Mouse (Mus musculus): ENCODE results near the gene Mynn. TPM values are rescaled to one million over a fixed set of nuclear protein-coding genes. Genes with fewer than 3 reads are reported as not detected.
"Not testable (repeated sequence)": the region's sequence is repeated elsewhere in the genome, so short reads cannot be mapped to it uniquely, and the experiment has no call there.

Mynn gene
- 10 to 100 TPM; 16.4 to 18.1 TPM for total RNA-seq (2021)

- peak; percentile 95 for DNase-seq (ENCODE audit: low spot score)
- intact Hi-C loops (cut with DNase I): loop anchor here (5.0 kb wide), 1 partner anchor 190 kb away; the partner anchor contains the start of gene Sec62
Measured at GRCm38 (mm10) chr3:30602065-30602739, at the start of gene Mynn. Gene Mynn, plus strand, starts transcription at chr3:30602065.

GRCm38 (mm10) chr3:30553741-30554140 lies 48.1 kb upstream of the Mynn start:
- intact Hi-C loops (cut with DNase I): loop anchor here (2.0 kb wide), 1 partner anchor 739 kb away; no protein-coding TSS in a partner anchor

DNA sequence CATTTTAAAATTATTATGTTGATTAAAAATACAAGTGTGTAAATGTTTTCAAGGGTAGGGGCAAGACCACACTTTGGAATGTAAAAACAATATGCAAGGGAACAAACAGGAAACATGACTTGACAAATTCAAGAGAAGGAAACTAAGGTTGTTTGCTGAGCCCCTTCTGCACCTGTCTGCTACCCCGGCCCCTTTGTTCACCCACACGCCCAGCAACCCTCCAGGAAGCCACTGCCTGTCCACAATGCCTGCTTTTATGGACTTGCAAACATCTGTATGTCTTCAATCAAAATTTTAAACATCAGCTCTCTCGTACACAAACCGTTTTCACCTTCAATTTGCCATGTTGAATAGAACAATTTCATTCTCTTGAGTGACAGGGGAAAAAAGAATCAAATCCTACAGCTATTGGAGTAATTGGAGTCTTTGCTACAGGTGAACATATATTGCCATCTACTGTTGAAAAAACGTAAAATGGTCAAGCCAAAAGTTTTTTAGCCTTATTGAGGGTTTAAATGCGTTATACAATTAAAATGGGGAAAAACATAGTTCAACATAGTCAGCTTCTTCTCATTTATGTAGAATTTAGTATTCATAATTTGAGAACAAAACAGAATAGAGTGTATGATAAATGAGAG lies 41.1 kb upstream of the Mynn start:
- DNase-seq (ENCODE audit: low spot score): no peak
- intact Hi-C loops (cut with DNase I): loop anchor here (2.0 to 10.0 kb wide), 4 partner anchors 43 to 1526 kb away; no protein-coding TSS in a partner anchor

More at GRCm38 (mm10) chr3:30553741-30554140, 48.1 kb upstream of the Mynn start:
- DNase-seq (ENCODE audit: low spot score): no peak

DNA sequence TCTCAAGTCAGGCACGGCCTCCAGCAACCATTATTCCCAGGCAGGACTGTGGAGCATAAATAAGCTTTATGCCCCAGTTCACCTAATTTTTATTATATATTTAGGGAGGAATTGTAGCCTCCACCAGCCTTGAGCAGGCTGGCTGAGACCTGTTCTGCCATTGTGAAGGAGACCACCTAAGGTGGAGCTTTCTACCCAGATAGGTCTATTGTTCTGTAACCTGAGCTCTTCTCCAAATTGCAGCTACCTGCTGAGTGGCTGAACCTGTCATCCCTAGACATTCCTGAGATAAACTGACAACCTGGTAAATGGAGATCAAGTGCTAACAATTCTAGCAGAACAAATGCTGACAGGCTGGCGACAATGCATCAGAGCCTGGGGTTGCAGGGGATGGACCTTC lies 35.5 kb upstream of the Mynn start:
- DNase-seq (ENCODE audit: low spot score): not testable (repeated sequence)
- intact Hi-C loops (cut with DNase I): loop anchor here (10.0 kb wide), 1 partner anchor 1532 kb away; no protein-coding TSS in a partner anchor

DNA sequence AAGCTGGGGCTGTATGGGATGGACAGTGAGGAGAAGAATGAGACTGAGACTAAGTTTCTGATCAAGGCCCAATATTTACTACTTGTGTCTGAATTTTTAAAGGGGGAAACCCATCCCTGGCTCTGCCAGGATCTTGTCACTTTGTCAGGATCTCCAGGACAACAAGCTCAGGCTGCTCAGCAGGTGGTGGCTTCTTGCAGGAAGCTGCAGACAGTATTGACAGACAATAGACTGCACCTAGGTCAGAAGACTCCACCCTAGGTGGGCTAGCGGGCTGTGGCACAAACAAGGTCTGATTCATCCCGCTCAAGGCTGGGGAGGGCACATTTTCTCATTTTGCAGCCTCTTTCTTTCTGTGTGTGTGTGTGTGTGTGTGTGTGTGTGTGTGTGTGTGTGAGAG lies 28.3 kb upstream of the Mynn start:
- no peak for DNase-seq (ENCODE audit: low spot score)
- intact Hi-C loops (cut with DNase I): no loop called here

DNA sequence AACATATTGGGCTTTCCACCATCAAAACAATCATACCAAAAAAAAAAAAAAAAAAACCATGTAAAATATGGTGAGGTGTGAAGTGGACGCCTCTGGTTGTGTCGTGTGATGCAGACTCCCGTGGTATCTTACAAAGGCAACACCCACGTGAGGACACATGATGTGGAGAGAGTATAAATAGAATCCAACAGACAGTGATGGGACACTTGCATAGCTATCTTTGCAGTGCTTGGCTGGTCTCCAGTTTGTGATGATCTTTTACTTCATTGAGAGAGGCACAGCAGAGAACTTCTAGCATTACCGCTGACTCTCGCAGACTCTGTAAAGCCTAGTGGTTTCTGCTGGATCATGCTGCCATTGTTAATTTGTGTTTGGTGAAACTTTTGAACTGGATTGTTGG lies 13.0 kb upstream of the Mynn start:
- intact Hi-C loops (cut with DNase I): no loop called here
- DNase-seq (ENCODE audit: low spot score): no peak

DNA sequence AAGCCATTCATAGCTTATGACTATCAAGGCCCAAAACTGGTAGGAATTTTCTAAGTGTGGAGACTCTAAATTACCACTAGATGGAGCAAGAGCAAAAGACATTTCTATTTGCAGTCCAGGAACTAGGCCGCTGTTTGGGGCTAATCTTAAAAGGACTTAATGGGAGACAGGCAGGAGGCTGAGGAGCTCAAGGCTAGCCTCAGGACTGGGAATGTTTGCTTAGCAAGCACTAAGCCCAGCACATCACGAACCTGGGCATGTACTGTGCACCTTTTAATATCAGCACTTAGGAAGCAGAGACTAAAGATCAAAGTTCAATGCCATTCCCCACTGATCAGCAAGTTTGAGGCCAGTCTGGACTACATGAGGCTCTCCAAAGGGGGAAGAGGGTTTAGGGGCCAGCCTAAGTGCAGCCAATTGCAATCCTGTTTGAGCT lies 9.4 kb upstream of the Mynn start:
- intact Hi-C loops (cut with DNase I): loop anchor here (2.0 to 10.0 kb wide), 3 partner anchors 382 to 542 kb away; no protein-coding TSS in a partner anchor
- no peak for DNase-seq (ENCODE audit: low spot score)

DNA sequence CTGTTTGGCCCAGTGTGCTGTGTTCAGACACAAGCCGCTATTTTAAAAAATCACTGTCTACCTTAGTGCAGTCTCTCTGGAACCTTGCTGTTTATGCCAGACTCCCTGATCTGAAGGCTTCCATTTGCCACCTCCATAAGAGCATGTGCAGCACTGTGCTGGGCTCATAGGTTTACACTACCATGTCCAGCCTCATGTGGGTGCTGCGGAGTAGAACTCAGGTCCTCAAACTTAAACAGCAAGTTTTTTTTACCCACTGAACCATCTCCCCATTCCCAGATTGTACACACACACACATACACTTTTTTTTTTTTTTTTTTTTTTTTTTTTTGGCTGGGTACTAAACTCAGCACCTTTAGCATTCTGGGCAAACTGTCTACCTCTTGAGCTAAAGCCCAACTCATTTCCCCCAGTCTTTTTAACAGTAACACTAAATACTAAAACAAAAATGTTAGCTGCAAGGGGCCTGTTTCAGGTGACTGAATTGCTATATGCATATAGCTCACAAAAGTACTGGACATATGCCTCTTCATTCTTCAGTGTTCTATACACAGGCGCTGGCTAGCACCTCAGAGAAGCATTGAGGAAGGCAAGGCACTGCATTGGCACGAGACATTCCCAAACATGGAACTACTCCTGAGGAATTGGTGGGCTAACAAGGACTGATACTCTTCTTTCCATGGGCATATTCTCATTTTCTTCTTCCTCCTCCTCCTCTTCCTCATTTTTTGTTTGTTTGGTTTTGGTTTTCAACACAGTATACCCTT lies 8.0 kb upstream of the Mynn start:
- intact Hi-C loops (cut with DNase I): loop anchor here (2.0 to 10.0 kb wide), 3 partner anchors 381 to 541 kb away; no protein-coding TSS in a partner anchor
- DNase-seq (ENCODE audit: low spot score): no peak

GRCm38 (mm10) chr3:30595111-30595832 lies 6.6 kb upstream of the Mynn start:
- intact Hi-C loops (cut with DNase I): loop anchor here (10.0 kb wide), 2 partner anchors 460 to 540 kb away; no protein-coding TSS in a partner anchor

GRCm38 (mm10) chr3:30597271-30597670 lies 4.6 kb upstream of the Mynn start:
- no peak for DNase-seq (ENCODE audit: low spot score)
- intact Hi-C loops (cut with DNase I): loop anchor here (10.0 kb wide), 2 partner anchors 458 to 538 kb away; no protein-coding TSS in a partner anchor

More at GRCm38 (mm10) chr3:30595111-30595832, 6.6 kb upstream of the Mynn start:
- DNase-seq (ENCODE audit: low spot score): peak; percentile 17

- intact Hi-C loops (cut with DNase I): loop anchor here (5.0 to 10.0 kb wide), 3 partner anchors 192 to 535 kb away; partner anchors contain the start of gene Sec62
- no peak for DNase-seq (ENCODE audit: low spot score)
Measured at GRCm38 (mm10) chr3:30599711-30600545, 1.9 kb upstream of the Mynn start, which contains the start of gene Actrt3. Gene Actrt3, minus strand, starts transcription at chr3:30599939.

GRCm38 (mm10) chr3:30600717-30601116 lies 1.1 kb upstream of the Mynn start:
- no peak for DNase-seq (ENCODE audit: low spot score)
- intact Hi-C loops (cut with DNase I): loop anchor here (5.0 kb wide), 1 partner anchor 192 kb away; the partner anchor contains the start of gene Sec62

DNA sequence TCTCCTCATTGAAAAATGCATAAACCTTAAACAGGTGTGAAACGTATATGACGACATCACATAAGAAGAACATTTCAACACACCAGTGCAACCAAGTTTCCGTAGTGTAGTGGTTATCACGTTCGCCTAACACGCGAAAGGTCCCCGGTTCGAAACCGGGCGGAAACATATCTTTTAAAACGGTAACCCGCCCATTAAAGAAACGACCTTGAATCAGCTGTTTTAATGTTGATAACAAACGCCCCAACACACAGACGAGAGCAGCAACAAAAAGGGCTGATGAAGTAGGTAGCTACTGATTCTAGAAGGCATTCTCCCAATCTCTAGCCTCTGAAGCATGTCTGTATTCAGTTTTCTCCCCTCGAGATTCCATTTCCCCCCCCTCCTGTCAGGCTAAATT lies 690 bp upstream of the Mynn start:
- intact Hi-C loops (cut with DNase I): loop anchor here (5.0 kb wide), 1 partner anchor 191 kb away; the partner anchor contains the start of gene Sec62
- DNase-seq (ENCODE audit: low spot score): peak; percentile 65

DNA sequence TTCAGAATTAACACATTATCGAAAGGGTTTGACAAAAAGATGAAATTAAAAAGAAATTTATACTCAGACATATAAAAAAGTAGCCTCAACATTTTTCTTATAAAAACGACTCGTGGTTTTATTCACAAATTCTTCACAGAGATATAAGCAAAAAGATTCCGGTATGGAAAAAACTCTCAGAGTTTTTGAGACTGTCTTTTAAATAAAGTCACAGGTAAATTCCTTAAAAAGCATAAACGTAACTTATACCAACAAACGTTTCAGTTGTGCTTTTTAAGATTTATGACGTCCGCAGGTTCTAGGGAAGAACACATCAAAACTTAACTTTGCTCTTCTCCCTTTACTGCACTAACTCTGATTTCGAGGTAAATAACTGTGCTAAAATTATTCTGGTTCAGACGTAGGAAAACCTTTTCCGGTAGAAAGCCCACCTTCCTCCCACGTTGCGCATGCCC lies 228 bp upstream of the Mynn start:
- DNase-seq (ENCODE audit: low spot score): no peak
- intact Hi-C loops (cut with DNase I): loop anchor here (5.0 kb wide), 1 partner anchor 191 kb away; the partner anchor contains the start of gene Sec62

GRCm38 (mm10) chr3:30602740-30603098 lies 854 bp downstream of the Mynn start:
- intact Hi-C loops (cut with DNase I): loop anchor here (5.0 kb wide), 1 partner anchor 190 kb away; the partner anchor contains the start of gene Sec62
- DNase-seq (ENCODE audit: low spot score): no peak

GRCm38 (mm10) chr3:30603256-30603655 lies 1.4 kb downstream of the Mynn start:
- intact Hi-C loops (cut with DNase I): loop anchor here (5.0 kb wide), 1 partner anchor 189 kb away; the partner anchor contains the start of gene Sec62

DNA sequence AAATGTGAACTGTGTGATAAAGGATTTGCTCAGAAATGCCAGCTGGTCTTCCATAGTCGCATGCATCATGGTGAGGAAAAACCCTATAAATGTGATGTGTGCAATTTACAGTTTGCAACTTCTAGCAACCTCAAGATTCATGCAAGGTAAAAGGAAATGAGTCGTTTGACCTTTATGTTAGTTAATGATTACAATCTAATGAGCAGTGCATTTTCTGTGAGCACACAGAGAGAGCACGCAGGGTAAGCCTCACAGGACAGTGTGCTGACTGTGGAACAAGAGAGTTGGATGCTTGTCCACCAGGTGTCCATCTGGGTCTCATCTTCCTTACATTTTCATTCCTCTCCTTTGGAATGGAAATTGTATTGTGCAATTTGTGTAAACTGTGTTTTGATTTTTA lies 7.1 kb downstream of the Mynn start:
- intact Hi-C loops (cut with DNase I): no loop called here
- no peak for DNase-seq (ENCODE audit: low spot score)

More at GRCm38 (mm10) chr3:30603256-30603655, 1.4 kb downstream of the Mynn start:
- no peak for DNase-seq (ENCODE audit: low spot score)

DNA sequence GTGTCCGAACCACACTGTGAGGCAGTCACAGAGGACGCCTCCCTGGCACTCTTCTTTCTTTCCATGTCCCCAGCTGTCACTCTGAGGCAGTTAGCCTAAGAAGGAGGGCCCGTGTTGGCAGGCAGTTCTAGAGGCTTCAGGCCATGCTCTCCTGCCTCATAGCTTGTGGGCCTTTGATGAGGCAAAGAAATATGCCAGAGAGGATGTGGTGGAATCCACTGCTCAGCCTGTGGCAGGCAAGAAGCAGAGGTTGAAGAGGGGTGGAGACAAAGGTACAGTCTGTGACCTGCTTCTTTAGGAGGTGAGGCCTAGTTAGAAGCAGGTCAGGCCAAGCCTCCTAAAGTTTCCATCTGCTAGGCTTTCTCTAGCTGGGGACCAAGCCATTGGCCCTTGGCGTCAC lies 9.1 kb downstream of the Mynn start:
- intact Hi-C loops (cut with DNase I): no loop called here

More for the DNA sequence above, 9.1 kb downstream of the Mynn start:
- no peak for DNase-seq (ENCODE audit: low spot score)

All from heart, postnatal 25 days (tissue).